Mouse (Mus musculus) kidney, postnatal 10 days (tissue): ENCODE data around the gene Itgb1bp1.

Source experiments
- DNase-seq: peaks from one replicate; pipeline ENCODE4 v3.0.0; 2021; ENCODE audit warnings: mixed read lengths

Itgb1bp1 gene

GRCm38 (mm10) chr12:21286243-21286622 is at the start of gene Itgb1bp1:
Itgb1bp1 (minus strand) TSS chr12:21286284.
- peak; percentile 100 for DNase-seq

GRCm38 (mm10) chr12:21335869-21336268 is 49.8 kb upstream of the Itgb1bp1 start:
- DNase-seq: no peak

GRCm38 (mm10) chr12:21333766-21334165 is 47.7 kb upstream of the Itgb1bp1 start:
- no peak for DNase-seq

GRCm38 (mm10) chr12:21333021-21333420 is 46.9 kb upstream of the Itgb1bp1 start:
- no peak for DNase-seq

- no peak for DNase-seq
Measured at GRCm38 (mm10) chr12:21331711-21332110, 45.6 kb upstream of the Itgb1bp1 start.

DNA sequence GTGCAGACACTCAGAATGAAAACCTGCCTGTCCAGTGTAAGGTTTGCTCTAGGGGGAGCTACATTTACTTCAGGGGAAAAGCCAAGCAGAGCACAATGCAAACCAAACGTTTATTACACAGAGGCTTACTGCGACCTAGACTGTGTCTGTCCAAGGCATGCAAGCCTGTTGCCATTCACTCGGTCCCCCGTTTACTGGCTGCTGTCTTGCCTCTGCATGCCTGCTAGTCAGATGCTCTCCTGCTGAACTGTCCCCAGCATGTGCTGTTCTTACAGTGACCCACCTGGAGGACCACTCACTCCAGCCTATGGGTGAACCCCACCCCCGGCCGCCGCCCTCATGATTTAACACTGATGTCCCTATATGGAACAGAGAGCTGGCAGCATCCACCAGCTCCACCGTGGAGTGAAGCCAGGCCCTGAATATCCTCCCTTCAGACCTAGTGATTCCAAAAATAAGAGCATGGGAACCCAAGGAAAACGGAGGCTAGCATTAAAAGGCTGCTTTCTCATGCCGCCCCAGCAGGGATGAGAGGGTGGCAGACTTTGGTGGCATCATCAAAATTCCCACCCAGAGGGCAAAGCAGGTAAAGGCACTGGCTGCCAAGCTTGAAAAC is 45.0 kb upstream of the Itgb1bp1 start:
- no peak for DNase-seq

DNA sequence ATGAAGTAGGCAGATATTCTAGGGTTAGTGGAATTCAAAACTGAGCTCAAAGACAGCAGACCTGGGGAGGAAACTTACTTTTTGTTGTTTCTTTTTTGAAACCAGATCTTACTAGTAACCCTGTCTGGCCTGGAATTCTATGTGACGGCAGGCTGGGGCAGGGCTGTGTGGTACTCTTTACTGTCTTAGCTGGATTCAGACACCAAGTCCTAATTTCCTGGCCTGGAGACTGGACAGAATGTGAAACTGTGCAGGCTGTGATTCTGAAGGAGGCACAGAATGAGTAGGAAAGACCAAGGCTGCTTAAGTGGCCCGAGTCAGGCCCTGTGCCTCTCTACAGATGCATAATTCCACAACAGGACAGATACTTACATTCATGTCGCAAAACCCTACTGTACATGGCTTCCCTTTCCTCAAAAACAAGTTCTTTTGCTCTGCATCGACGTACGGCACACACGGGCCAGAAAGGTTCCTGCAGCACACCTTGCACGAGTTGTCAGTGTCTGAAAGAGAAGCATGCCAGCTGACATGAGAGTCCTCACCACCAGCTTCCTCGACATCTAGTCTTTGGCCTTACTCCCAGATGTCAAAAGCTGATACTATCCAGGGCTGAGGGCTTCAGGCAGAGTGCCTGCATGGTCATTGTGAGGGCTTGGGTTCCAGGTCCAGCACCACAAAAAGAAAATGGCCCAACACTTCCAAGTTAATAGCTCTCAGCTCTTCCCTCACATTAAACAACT is 43.7 kb upstream of the Itgb1bp1 start:
- DNase-seq: no peak

DNA sequence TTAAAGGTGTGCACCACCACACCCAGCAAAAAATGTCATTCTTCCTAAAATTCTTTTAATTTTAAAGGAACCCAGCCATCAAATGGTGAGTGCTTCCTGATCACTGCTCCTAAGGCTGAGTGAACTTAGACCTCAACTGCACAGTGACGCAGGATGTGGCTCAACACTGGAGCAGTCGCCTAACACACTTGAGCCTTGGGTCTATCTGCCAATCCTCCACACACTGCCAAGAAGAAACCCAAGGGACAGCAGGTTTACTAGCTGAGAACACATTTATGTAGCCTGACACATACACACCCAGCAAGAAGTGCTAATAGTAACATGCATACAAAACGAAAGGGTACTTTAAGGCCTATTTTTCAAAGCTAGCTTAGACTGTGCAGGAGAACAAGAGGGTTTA is 40.2 kb upstream of the Itgb1bp1 start:
- DNase-seq: no peak

GRCm38 (mm10) chr12:21325266-21325665 is 39.2 kb upstream of the Itgb1bp1 start:
- DNase-seq: no peak

- DNase-seq: no peak
Measured at GRCm38 (mm10) chr12:21324101-21324500, 38.0 kb upstream of the Itgb1bp1 start.

DNA sequence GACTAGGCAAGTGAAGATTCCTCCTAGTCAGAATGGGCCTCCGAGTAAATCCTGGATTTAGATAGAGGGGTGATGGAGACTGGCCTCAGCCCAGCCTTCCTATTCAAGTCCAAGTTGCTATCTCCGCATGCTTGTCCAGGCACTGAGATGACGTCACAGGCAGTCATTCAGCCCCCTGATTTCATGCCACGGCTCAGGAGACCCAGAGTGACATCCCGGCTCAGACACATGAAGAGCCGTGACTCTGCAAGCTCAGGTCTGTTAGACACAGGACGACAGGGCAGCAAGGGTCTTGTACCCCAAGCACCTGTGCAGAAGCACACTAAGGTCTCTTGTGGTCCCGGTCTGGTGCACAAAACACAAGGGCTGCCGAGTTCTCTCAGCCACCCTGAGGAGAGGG is 36.8 kb upstream of the Itgb1bp1 start:
- no peak for DNase-seq

DNA sequence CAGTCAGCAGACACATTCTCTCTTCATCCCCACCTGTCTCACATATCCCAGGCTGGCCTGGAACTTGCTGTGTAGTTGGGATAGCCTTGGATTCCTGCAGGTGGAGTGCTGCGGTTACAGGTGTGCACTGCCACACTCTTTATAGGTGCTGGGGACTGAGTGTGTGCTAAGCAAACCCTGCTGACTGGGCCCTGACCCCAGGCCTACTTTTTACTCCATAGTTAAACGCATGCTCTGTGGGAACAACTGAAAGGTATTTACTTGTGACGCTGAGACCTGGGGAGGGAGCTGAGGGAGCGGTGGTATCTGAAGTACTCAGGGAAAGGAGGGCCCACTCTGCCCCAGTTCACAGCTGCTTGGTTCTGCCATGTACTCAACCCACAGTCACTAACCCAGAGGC is 36.2 kb upstream of the Itgb1bp1 start:
- DNase-seq: no peak

- no peak for DNase-seq
Measured at GRCm38 (mm10) chr12:21321170-21321569, 35.1 kb upstream of the Itgb1bp1 start.

DNA sequence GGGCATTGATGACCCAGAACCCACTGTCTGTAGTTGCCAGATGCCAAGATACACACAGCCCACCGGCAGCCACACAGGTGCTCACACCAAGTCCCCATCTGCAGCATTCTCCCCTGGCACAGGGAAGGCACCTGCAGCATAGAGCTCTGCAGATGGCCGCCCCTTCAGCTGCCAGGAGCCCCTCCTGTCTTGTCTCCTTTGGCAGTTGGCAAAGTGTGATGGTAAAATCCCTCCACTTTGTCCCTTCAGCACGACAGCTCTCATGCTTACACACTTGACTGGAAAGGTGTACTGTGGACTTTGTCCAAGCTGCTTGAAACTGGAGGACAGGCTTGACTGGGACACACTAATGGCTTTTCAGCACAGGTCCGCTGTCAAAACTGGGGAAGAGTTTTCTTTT is 34.2 kb upstream of the Itgb1bp1 start:
- DNase-seq: no peak

- DNase-seq: peak; percentile 83
Measured at GRCm38 (mm10) chr12:21318143-21318895, 32.2 kb upstream of the Itgb1bp1 start.

- DNase-seq: no peak
Measured at GRCm38 (mm10) chr12:21316869-21317265, 30.8 kb upstream of the Itgb1bp1 start.

DNA sequence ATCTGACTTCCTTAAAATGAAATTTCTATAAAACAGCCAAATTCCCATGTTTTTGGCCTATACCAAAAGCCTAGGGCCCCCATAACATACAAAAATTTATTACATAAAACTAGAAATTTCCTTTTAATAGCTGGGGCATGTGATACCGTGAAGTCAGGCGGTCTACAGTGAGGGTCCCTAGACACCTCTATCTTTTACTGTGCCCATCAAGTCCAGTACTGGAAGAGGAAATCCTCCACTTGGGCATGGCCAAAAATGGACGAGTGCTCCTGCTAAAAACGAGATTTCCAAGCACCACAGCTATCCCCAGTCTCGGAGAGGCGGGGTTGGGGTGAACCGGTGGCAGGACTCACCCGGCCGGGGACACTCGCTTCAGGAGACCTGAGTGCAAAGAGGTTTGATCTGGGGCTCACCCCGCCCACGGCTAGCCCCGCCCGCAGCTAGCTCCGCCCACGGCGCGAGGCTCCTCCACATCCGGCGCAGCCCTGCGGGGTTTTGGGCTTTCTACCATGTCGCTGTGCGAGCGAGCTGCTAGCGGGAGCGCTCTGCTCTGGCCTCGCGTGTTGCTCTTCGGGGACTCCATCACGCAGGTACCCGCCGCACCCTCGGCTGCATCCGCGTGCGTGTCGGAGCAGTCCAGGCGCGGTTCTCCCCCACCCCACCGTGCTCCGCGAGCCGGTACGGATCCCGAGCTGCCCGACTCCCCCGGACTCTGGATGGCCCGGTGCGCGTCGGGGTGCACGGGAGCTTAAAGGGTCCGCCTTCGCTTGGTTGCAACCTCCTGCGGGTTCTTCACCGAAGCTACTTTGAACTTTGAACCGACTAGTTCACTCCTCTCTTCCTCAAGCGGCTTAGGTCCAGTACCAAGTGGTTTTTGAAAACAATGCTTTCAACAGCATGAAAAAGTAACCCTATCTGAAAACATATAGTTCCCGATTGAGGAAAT is 30.1 kb upstream of the Itgb1bp1 start, which contains the start of gene Iah1:
Gene Iah1, plus strand, starts transcription at position 467 of the 946 bp plus-strand sequence.
- DNase-seq: peak; percentile 92

DNA sequence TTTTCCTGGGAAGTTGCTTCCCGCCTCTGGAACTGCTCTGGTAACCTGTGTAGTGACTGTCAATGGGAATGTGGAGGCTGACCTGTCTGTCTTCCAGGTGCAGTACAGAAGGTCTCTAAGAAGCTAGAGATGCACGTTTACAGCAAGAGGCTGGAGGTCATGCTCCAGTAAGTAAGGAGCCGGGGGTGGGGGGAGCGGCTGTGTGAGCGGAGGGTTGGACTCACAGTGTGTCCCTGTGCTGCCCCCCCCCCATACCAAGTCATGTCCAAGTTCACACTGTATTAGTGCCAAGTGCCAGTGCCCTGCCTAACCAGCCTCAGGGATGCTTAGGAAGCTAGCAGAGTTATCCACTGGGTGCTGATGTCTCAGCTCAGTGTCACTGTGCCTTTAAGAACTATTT is 26.1 kb upstream of the Itgb1bp1 start:
- peak; percentile 54 for DNase-seq

- DNase-seq: no peak
Measured at GRCm38 (mm10) chr12:21306721-21307120, 20.6 kb upstream of the Itgb1bp1 start.

- peak; percentile 46 for DNase-seq
Measured at GRCm38 (mm10) chr12:21305741-21306140, 19.7 kb upstream of the Itgb1bp1 start.

GRCm38 (mm10) chr12:21302361-21302783 is 16.3 kb upstream of the Itgb1bp1 start:
- peak; percentile 52 for DNase-seq

DNA sequence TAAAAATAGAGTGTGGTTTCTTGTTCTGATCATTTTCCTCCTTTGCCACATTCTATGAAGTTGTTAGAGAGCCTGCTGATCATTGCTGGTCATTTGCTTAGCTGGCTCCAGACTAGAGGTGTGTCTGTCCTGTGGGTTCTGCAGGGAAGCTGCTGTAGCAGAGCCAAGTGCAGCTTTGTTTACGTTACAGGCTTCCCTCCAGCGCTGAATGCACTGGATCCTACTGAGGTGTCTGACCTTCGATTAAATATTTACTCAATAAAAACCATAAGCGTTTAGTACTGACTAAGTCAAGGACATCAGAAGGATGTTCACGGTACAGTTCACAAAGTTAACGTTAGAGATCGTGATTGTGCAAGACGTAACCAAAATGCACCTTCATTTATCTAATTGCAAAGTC is 15.8 kb upstream of the Itgb1bp1 start:
- peak; percentile 50 for DNase-seq

DNA sequence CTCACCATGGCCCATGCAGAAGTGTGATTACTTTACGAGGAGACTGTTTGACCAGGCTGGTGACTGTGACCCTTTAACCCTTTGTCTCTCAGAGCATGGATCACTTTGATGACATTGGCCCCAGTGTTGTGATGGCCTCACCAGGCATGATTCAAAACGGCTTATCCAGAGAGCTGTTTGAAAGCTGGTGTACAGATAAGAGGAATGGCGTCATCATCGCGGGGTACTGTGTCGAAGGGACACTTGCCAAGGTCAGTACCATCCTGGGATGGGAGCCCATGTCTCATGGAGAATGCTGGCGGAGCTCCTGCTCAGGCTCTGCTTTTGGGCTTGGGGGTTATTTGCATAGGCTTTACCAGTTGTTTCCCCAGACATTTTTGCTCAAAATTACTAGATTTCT is 15.2 kb upstream of the Itgb1bp1 start:
- DNase-seq: no peak
